Mouse (Mus musculus) lung, postnatal 0 days (tissue): ENCODE results near the gene Hamp2.

ENCODE experiments used
- CTCF ChIP-seq: IDR thresholded peaks from 2 replicates; pipeline ENCODE4 v1.5.1; 2016; ENCODE audit warnings: antibody characterized with exemption, mild to moderate bottlenecking
- EP300 ChIP-seq: IDR thresholded peaks from 2 replicates; pipeline ENCODE4 v1.6.1; 2016; ENCODE audit warnings: antibody characterized with exemption, mild to moderate bottlenecking, control low read depth

DNA sequence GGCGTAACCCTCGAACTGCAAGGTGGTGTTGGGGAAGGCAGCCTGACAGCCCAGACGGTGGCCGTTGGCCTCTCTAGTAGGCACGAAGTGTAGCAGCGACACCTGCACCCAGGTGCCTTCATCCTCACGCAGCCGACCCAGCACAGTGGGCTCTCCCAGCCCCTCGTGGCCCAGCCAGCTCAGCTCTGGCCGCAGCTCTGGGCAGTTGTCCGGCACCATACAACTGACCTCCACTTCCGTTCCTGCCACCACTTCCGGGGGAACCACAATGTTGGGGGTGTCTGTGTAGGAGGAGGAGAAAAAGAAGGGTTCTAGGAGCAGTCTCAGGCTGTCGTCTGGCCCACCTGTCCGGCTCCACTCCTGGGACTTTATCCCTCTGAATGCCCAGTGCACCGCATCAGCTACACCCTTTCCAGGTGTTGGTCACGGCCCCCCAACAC, 15.5 kb downstream of the Hamp2 start:
- TF ChIP-seq CTCF, result no peak
- TF ChIP-seq EP300, result no peak
